Mouse (Mus musculus) left cerebral cortex, postnatal 4 days (tissue): ENCODE measurements around the gene Phrf1. TPM values are rescaled to one million over a fixed set of nuclear protein-coding genes. Genes with fewer than 3 reads are reported as not detected.
A peak's percentile ranks its signal among the peaks of the same experiment; 100 is the strongest.

Experiments used
- DNase-seq: peaks from one replicate; pipeline ENCODE4 v3.0.0-alpha.2; 2022
- intact Hi-C: fragments of 180-260 bp; cut with DNase I; formaldehyde crosslinking; loops from one replicate; pipeline ENCODE4 v1.15.1; 2025
- total RNA-seq, 2 experiments: library from RNA; stranded (reverse); gene quantifications; 2 replicates each; pipeline ENCODE4 v1.2.3; 2021

Gene Phrf1
- 10 to 100 TPM; 81.2 to 89.1 TPM for total RNA-seq

GRCm38 (mm10) chr7:141228279-141229067 lies at the start of gene Phrf1:
Phrf1 (plus strand) TSS chr7:141228784.
- intact Hi-C loops, result no loop called here

DNA sequence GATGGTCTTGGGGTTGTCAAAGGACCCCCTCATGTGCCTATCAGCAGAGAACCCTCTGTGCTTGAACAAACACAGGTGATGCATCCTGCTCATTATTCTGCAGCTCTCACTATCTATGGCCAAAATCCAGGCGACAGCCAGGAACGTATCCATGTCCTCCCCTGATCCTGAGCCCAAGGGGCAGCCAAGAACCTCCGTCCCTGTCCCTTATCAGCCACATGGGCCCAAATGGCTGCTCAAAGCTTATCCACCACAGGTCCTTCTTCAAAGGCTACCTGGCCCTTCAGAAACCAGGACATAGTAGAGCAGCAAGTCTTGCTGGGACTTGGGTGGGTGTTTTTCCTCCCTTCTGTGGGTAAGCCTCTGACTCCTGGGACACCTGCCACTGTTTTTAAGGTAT lies 40.4 kb upstream of the Phrf1 start:
- no peak for DNase-seq
- intact Hi-C loops, result no loop called here

More at GRCm38 (mm10) chr7:141228279-141229067, at the start of gene Phrf1:
- DNase-seq, result peak; percentile 94

DNA sequence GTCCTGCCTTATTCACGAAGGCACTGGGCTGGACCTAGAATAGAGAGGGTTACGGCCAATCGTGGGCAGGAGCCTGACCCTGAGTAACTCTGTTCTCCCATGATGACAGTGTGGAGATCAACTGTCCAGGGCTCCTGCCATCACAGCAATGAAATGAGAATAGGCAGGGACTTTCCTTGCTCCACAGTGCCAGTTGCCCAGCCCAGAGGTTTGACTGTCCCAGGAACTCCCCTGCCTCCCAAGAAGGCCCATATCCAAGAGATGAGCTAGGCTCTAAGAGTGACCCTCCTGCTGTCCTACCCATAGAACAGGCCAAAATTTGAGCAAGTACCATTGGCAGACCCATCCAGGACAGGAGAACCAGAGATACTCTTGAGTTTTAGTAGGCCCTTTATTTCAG lies 39.9 kb upstream of the Phrf1 start:
- intact Hi-C loops, result no loop called here
- no peak for DNase-seq

DNA sequence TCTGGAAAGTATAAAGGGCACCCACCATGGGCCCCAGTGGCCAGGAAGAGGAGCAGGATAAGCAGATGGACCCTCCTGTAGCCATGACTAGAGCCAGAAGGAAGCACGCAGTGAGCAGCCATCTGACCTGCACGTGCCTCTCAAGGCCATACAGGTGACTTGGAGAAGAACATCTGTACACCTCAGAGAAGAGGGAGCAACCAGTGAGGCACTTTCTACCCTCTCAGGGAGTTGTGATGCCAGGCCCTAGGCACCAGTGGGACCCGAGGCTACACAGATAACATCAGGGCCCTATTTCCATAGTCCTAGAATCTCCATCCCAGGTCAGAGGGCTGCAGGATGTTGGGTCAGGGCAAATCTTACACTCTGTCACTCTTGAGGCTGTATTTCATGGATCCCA lies 38.4 kb upstream of the Phrf1 start:
- intact Hi-C loops, result no loop called here
- DNase-seq, result no peak

DNA sequence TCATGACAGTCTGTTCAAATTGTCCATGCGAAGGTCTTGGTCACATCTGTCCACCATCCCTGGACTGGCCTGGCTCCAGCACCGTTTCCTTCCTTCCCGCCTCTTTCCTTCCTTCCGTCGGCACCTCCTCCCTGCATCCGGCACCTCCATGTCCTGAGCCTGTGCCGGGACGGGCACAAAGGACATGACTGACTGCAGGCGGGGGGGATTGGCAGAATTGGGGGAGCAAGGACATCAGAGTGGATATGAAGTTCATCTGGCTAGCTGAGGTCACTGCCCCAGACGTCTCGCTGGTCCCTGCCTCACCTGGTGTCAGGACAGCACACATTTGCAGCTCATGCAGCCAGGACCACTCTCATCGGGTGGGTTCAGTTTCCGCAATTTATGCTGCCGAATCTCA lies 37.5 kb upstream of the Phrf1 start:
- intact Hi-C loops, result no loop called here
- no peak for DNase-seq

DNA sequence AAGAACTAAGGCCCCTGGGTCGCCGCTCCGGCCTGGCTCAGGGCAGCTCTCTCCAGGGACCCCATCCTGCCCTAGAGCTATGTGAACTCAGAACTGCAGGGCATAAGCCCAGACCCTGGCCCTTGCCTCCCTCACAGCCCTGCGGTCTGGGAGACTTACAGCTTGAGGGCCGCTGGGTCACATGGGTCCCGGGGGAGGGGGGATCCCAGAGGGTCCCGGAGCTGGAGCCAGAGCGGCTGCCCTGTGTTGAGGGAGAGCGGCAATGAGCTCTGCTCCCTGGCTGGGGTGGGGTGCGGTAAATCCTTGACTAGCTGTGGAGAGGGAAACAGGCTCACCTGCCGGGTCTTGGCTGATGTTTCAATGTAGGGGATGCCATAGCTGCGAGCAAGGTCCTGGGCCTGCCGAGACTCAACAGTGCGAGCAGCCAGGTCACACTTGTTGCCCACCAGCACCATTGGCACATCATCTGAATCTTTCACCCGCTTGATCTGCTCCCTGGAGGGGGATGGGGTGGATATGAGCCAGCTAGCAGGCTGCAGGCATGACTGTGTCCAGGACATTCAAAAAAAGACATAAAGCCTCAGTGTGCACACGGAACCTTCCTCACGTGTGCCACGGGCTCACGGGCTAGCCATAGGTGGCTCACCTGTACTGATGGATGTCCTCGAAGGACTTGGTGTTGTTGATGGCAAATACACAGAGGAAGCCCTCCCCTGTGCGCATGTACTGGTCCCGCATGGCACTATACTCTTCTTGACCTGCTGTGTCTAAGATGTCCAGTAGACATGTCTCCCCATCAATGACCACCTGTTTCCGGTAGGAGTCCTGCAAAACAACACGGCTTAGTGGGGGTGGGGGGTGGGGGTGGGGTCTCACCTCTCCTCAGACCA lies 36.5 kb upstream of the Phrf1 start:
- intact Hi-C loops, result no loop called here
- DNase-seq, result no peak

DNA sequence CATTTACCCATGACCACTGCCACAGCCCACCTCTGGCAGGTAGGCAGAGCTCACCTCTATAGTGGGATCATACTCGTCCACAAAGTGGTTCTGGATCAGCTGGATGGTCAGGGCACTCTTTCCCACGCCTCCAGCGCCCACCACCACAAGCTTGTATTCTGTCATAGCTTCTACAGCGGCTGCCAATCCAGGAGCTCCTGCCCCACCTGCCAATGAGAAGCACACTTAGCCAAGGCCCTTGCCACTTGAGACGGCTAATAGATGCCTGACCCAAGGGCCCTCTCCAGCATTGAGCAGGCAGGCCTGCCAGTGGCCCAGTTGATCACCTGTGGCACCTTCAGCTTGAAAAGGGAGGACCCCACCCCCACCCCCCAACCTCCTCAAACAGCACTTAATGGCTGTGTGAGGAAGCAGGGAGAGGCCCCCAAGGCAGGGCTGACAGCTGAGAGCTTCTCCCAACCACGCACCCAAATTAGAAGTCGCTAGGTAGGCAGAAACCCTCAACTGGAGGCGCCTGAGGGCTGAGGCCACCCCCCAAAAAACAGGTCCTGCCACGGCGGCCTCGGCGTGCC lies 35.7 kb upstream of the Phrf1 start:
- intact Hi-C loops, result no loop called here
- DNase-seq, result no peak

DNA sequence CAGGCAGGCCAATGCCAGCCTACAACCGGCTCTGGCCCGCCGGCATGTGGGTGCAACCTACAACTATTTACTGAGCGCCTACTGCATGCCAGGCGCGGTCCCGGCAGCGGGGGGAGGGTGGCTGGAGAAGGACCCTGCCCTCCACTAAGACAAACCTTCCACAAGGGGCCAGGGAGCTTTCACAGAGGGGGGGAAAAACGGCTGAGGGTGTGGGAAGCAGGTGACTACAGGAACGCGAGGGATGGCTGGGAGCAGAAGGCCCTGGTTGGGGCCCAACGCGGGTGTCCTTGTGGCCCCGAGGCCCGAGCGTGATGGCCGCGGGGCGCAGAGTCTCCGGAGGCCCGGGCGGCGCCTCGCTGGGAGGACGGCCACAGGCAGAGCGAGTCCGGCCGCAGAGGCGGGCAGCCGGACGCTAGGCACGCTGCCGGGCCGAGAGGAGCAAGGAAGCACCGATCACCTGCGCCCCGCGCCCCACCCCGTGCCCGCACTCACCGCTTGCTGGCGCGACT lies 35.2 kb upstream of the Phrf1 start:
- intact Hi-C loops, result no loop called here
- DNase-seq, result peak; percentile 32

GRCm38 (mm10) chr7:141193948-141194347 lies 34.6 kb upstream of the Phrf1 start, which contains the start of the genes Hras and Lrrc56:
Hras (minus strand) TSS chr7:141194005.
Lrrc56 (plus strand) TSS chr7:141194157.
- intact Hi-C loops, result no loop called here

DNA sequence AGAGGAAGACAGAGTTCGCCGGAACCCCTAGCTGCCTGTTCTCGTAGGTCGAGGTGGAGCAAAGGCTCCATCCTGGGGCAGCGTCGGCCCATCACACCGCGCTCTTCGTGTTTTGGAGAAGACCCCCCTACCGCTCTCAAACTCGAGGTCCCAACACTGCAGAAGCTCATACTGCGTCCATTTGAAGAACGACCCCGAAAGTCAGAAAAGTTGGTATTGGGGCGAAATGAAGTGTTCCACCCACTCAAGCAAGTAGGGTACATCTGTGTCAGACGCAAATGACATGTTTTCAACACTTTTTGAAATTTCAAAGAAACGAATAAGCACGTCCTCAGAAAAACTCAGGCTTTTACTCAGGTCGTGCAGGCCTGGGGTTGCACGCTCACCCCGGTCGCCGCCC lies 34.2 kb upstream of the Phrf1 start:
- intact Hi-C loops, result no loop called here
- no peak for DNase-seq

More at GRCm38 (mm10) chr7:141193948-141194347, 34.6 kb upstream of the Phrf1 start, which contains the start of the genes Hras and Lrrc56:
- DNase-seq, result peak; percentile 98

- intact Hi-C loops, result no loop called here
- DNase-seq, result peak; percentile 93
These were observed 33.8 kb upstream of the Phrf1 start for GRCm38 (mm10) chr7:141194830-141195229.

GRCm38 (mm10) chr7:141195754-141196153 lies 32.8 kb upstream of the Phrf1 start:
- DNase-seq, result no peak
- intact Hi-C loops, result no loop called here

GRCm38 (mm10) chr7:141196619-141197282 lies 31.8 kb upstream of the Phrf1 start:
- intact Hi-C loops, result no loop called here
- no peak for DNase-seq

GRCm38 (mm10) chr7:141198121-141198520 lies 30.5 kb upstream of the Phrf1 start:
- intact Hi-C loops, result no loop called here
- no peak for DNase-seq

DNA sequence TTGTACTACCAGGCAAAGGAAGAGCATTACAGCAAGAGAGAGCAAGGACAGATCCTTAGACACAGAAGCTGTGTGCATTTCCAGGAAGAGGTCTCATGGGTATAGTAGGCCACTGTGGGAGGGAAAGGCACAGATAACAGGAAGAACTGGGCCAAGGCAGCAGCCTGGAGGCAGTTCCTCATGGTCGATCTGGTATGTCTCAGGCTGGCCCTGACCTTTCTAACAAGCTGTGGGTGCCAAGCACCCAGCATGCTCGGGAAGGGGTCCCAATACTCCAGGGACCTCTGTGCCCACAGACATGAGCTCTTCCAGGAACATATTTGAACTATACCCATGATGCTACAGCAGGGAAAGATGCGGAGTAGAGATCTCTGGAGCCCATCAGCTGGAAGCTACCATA lies 24.0 kb upstream of the Phrf1 start:
- intact Hi-C loops, result no loop called here
- no peak for DNase-seq

- intact Hi-C loops, result no loop called here
- DNase-seq, result no peak
These were observed 23.1 kb upstream of the Phrf1 start for GRCm38 (mm10) chr7:141205504-141205903.

DNA sequence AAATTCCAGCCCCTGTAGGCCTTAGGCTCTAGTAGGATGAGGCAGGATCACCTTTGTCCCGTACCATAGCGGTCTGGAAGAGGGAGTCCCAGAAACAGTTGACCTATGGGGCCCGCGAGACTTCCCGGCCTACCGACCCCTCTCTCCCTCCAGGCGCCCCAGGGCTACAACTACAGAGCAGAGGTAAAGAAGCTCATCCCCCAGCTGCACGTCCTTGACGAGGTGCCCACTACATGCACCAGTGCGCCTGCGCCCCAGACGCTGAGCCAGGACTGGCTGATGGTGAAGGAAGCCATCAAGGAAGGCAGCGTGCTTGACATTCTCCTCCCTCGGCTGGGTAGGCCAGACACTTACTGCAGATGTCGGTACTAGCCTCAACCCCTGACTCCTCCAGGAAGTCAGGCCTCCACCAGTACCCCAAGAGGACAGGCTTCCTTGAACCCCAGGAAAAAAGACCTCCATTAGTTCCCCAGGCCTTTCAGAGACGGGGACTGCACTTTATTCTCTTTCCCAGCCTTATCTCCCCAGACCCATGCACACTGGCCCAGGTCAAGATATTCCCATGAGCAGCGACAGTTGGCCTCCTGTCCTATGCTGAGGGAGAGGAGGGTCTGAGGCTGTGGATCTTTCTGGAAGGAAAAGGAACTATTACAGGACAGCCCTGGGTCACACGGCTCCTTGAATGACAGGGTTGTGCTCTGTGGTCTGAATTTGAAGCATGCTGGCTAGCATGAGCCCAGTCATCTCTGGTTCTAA lies 22.2 kb upstream of the Phrf1 start:
- intact Hi-C loops, result no loop called here
- no peak for DNase-seq

DNA sequence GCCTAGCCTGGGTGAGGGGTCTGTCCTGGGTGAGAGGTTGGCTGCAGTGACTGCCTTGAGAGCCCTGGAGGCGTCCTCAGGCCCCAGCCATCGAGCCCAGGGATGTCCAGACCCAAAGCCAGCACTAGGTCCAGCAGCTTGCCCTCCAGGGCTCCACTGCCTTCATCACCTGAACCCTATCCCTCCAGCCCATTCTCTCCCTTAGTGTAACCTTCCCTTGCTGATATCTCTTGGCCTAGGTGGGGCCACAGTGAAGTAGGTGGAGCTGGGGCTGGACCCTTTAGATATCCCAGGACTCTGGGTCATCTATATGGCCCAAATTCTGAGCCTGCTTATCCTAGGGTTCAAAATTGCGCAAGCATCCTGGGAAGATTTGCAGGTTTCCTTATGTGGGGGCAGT lies 19.1 kb upstream of the Phrf1 start:
- intact Hi-C loops, result no loop called here
- no peak for DNase-seq

GRCm38 (mm10) chr7:141210137-141210536 lies 18.4 kb upstream of the Phrf1 start:
- intact Hi-C loops, result no loop called here
- no peak for DNase-seq

- no peak for DNase-seq
- intact Hi-C loops, result no loop called here
These were observed 17.9 kb upstream of the Phrf1 start for GRCm38 (mm10) chr7:141210606-141211131.
